Mouse (Mus musculus): ENCODE data around the gene Npas3. TPM values are rescaled to one million over a fixed set of nuclear protein-coding genes. Genes with fewer than 3 reads are reported as not detected.

The Npas3 gene
- polyA plus RNA-seq, 1 experiment = 1.2 TPM

- TF ChIP-seq EP300 (IDR thresholded peaks at IDR 0.05; ENCODE audit: insufficient read depth, low read depth, low read length) (no peak), CTCF (IDR thresholded peaks at IDR 0.05; ENCODE audit: low read depth, low read length) (no peak), POLR2A (IDR thresholded peaks at IDR 0.05; ENCODE audit: insufficient read depth, low read length) (no peak)
- no peak overlapping the region for H3K4me3 ChIP-seq (ENCODE audit: low read depth, low read length)
- H3K9ac ChIP-seq (ENCODE audit: low read depth, poor library complexity, severe bottlenecking) = no peak overlapping the region
- H3K27me3 ChIP-seq (ENCODE audit: control insufficient read depth, insufficient read depth, low read length, poor library complexity, severe bottlenecking) = no peaks in the 10 kb centered on the region
- no peak overlapping the region for H3K27ac ChIP-seq (ENCODE audit: insufficient read depth, low read length)
- no peaks in the 10 kb centered on the region for H3K4me1 ChIP-seq (ENCODE audit: control insufficient read depth, insufficient read depth, low read length)
- H3K36me3 ChIP-seq (ENCODE audit: control insufficient read depth, insufficient read depth, low read length, poor library complexity, severe bottlenecking) = no peaks in the 10 kb centered on the region; the same call in 1 of the 2 replicates
- no peaks in the 10 kb centered on the region for H3K9me3 ChIP-seq (replicated peaks; ENCODE audit: control insufficient read depth, insufficient read depth, low read length, poor library complexity, severe bottlenecking)
Measured at GRCm38 (mm10) chr12:53963534-53963933, 715.1 kb downstream of the Npas3 start.

- no peak for TF ChIP-seq CTCF (IDR thresholded peaks at IDR 0.05; ENCODE audit: low read depth, low read length)
- no peak for TF ChIP-seq EP300 (IDR thresholded peaks at IDR 0.05; ENCODE audit: insufficient read depth, low read depth, low read length)
- no peak for TF ChIP-seq POLR2A (IDR thresholded peaks at IDR 0.05; ENCODE audit: insufficient read depth, low read length)
- Histone ChIP-seq H3K27ac (ENCODE audit: insufficient read depth, low read length) (no peak overlapping the region), H3K9ac (ENCODE audit: low read depth, poor library complexity, severe bottlenecking) (no peak overlapping the region), H3K4me3 (ENCODE audit: low read depth, low read length) (no peak overlapping the region), H3K4me1 (ENCODE audit: control insufficient read depth, insufficient read depth, low read length) (no peaks in the 10 kb centered on the region), H3K27me3 (ENCODE audit: control insufficient read depth, insufficient read depth, low read length, poor library complexity, severe bottlenecking) (no peaks in the 10 kb centered on the region), H3K36me3 (ENCODE audit: control insufficient read depth, insufficient read depth, low read length, poor library complexity, severe bottlenecking) (no peaks in the 10 kb centered on the region), H3K9me3 (replicated peaks; ENCODE audit: control insufficient read depth, insufficient read depth, low read length, poor library complexity, severe bottlenecking) (no peaks in the 10 kb centered on the region)
Measured at GRCm38 (mm10) chr12:53969378-53970174, 721.1 kb downstream of the Npas3 start.

- Histone ChIP-seq H3K9ac (ENCODE audit: low read depth, poor library complexity, severe bottlenecking) (no peak overlapping the region), H3K4me1 (ENCODE audit: control insufficient read depth, insufficient read depth, low read length) (no peaks in the 10 kb centered on the region), H3K36me3 (ENCODE audit: control insufficient read depth, insufficient read depth, low read length, poor library complexity, severe bottlenecking) (no peaks in the 10 kb centered on the region), H3K27me3 (ENCODE audit: control insufficient read depth, insufficient read depth, low read length, poor library complexity, severe bottlenecking) (no peaks in the 10 kb centered on the region), H3K4me3 (ENCODE audit: low read depth, low read length) (no peak overlapping the region), H3K9me3 (replicated peaks; ENCODE audit: control insufficient read depth, insufficient read depth, low read length, poor library complexity, severe bottlenecking) (no peaks in the 10 kb centered on the region), H3K27ac (ENCODE audit: insufficient read depth, low read length) (no peak overlapping the region)
- TF ChIP-seq EP300 (IDR thresholded peaks at IDR 0.05; ENCODE audit: insufficient read depth, low read depth, low read length) (no peak), POLR2A (IDR thresholded peaks at IDR 0.05; ENCODE audit: insufficient read depth, low read length) (no peak), CTCF (IDR thresholded peaks at IDR 0.05; ENCODE audit: low read depth, low read length) (no peak)
Measured at GRCm38 (mm10) chr12:53970721-53971120, 722.2 kb downstream of the Npas3 start.

- Histone ChIP-seq H3K9ac (ENCODE audit: low read depth, poor library complexity, severe bottlenecking) (no peak overlapping the region), H3K4me1 (ENCODE audit: control insufficient read depth, insufficient read depth, low read length) (no peaks in the 10 kb centered on the region), H3K27ac (ENCODE audit: insufficient read depth, low read length) (no peak overlapping the region), H3K9me3 (replicated peaks; ENCODE audit: control insufficient read depth, insufficient read depth, low read length, poor library complexity, severe bottlenecking) (no peaks in the 10 kb centered on the region), H3K36me3 (ENCODE audit: control insufficient read depth, insufficient read depth, low read length, poor library complexity, severe bottlenecking) (no peaks in the 10 kb centered on the region), H3K4me3 (ENCODE audit: low read depth, low read length) (no peak overlapping the region), H3K27me3 (ENCODE audit: control insufficient read depth, insufficient read depth, low read length, poor library complexity, severe bottlenecking) (no peaks in the 10 kb centered on the region)
- TF ChIP-seq CTCF (IDR thresholded peaks at IDR 0.05; ENCODE audit: low read depth, low read length) = no peak
Measured at GRCm38 (mm10) chr12:53973414-53973813, 724.9 kb downstream of the Npas3 start.

GRCm38 (mm10) chr12:53981575-53982507, 733.4 kb downstream of the Npas3 start:
- TF ChIP-seq POLR2A (IDR thresholded peaks at IDR 0.05; ENCODE audit: insufficient read depth, low read length) = no peak
- no peak for TF ChIP-seq EP300 (IDR thresholded peaks at IDR 0.05; ENCODE audit: insufficient read depth, low read depth, low read length)
- TF ChIP-seq CTCF (IDR thresholded peaks at IDR 0.05; ENCODE audit: low read depth, low read length) = no peak
- H3K27ac ChIP-seq (ENCODE audit: insufficient read depth, low read length) = no peak overlapping the region

GRCm38 (mm10) chr12:53983946-53984345, 735.5 kb downstream of the Npas3 start:
- Histone ChIP-seq H3K4me1 (ENCODE audit: control insufficient read depth, insufficient read depth, low read length) (peaks cover 5% of the 10 kb centered on the region), H3K27me3 (ENCODE audit: control insufficient read depth, insufficient read depth, low read length, poor library complexity, severe bottlenecking) (no peaks in the 10 kb centered on the region), H3K4me3 (ENCODE audit: low read depth, low read length) (no peak overlapping the region), H3K27ac (ENCODE audit: insufficient read depth, low read length) (no peak overlapping the region), H3K9me3 (replicated peaks; ENCODE audit: control insufficient read depth, insufficient read depth, low read length, poor library complexity, severe bottlenecking) (no peaks in the 10 kb centered on the region), H3K9ac (ENCODE audit: low read depth, poor library complexity, severe bottlenecking) (no peak overlapping the region), H3K36me3 (ENCODE audit: control insufficient read depth, insufficient read depth, low read length, poor library complexity, severe bottlenecking) (no peaks in the 10 kb centered on the region)
- TF ChIP-seq EP300 (IDR thresholded peaks at IDR 0.05; ENCODE audit: insufficient read depth, low read depth, low read length) = no peak
- TF ChIP-seq POLR2A (IDR thresholded peaks at IDR 0.05; ENCODE audit: insufficient read depth, low read length) = no peak
- no peak for TF ChIP-seq CTCF (IDR thresholded peaks at IDR 0.05; ENCODE audit: low read depth, low read length)

More at GRCm38 (mm10) chr12:53981575-53982507, 733.4 kb downstream of the Npas3 start:
- Histone ChIP-seq H3K36me3 (ENCODE audit: control insufficient read depth, insufficient read depth, low read length, poor library complexity, severe bottlenecking) (no peaks in the 10 kb centered on the region), H3K9me3 (replicated peaks; ENCODE audit: control insufficient read depth, insufficient read depth, low read length, poor library complexity, severe bottlenecking) (no peaks in the 10 kb centered on the region), H3K4me1 (ENCODE audit: control insufficient read depth, insufficient read depth, low read length) (peaks cover 5% of the 10 kb centered on the region), H3K27me3 (ENCODE audit: control insufficient read depth, insufficient read depth, low read length, poor library complexity, severe bottlenecking) (no peaks in the 10 kb centered on the region), H3K4me3 (ENCODE audit: low read depth, low read length) (no peak overlapping the region), H3K9ac (ENCODE audit: low read depth, poor library complexity, severe bottlenecking) (no peak overlapping the region)

Data from ES-Bruce4 (cell line).